In genomic region chr9:121718792-121719318, GRCm38 (mm10) we compare ENCODE assay signal across 8 mouse cellular contexts. TPM values are rescaled to one million over a fixed set of nuclear protein-coding genes. Genes with fewer than 3 reads are reported as not detected.
DNase-seq lines count a peak whose midpoint lies in the region; ATAC-seq and TF ChIP-seq lines count a peak whose summit lies in the region.

Gene Nktr, plus strand, starts transcription at chr9:121719169.

- TF ChIP-seq CTCF in G1E (IDR thresholded peaks at IDR 0.05; ENCODE audit: low read depth, low read length): no peak
- TF ChIP-seq CTCF in layer of hippocampus, adult 2 months (conservative IDR thresholded peaks at IDR 0.05): peak; percentile 44
- TF ChIP-seq CTCF in lung, embryonic 14.5 days (IDR thresholded peaks at IDR 0.05; ENCODE audit: low read depth): peak; percentile 39
- 0 out of 2 replicates have a peak, but pooled peaks have one; percentile 1 for TF ChIP-seq CTCF in olfactory bulb, adult 2 months (IDR thresholded peaks at IDR 0.05; ENCODE audit: insufficient read depth, low read depth, low read length)
- TF ChIP-seq CTCF in thymus, adult 2 months (IDR thresholded peaks at IDR 0.05; ENCODE audit: borderline replicate concordance, control insufficient read depth, extremely low read depth, insufficient read depth, low read length, poor library complexity): peak; percentile 59; the same call in 1 of the 2 replicates

- peaks cover 19% of the 10 kb centered on the region for H3K4me1 ChIP-seq in G1E (ENCODE audit: insufficient read depth, low read depth, low read length)
- peaks cover 18% of the 10 kb centered on the region for H3K4me1 ChIP-seq in forebrain, embryonic 16.5 days (replicated peaks; ENCODE audit: control insufficient read depth, insufficient read depth, low read length)
- no peaks in the 10 kb centered on the region for H3K4me1 ChIP-seq in lung, embryonic 14.5 days (ENCODE audit: insufficient read depth)
- H3K4me1 ChIP-seq in olfactory bulb, adult 2 months (ENCODE audit: control insufficient read depth, insufficient read depth, low read length): peaks cover 5% of the 10 kb centered on the region; the same call in 1 of the 2 replicates
- peaks cover 9% of the 10 kb centered on the region for H3K4me1 ChIP-seq in thymus, adult 2 months (replicated peaks; ENCODE audit: control insufficient read depth, insufficient read depth, low read length)

- peak within 1 kb of the TSS; percentile 79 for H3K4me3 ChIP-seq in G1E (ENCODE audit: low read depth, low read length)
- peak within 1 kb of the TSS; percentile 91 for H3K4me3 ChIP-seq in forebrain, embryonic 16.5 days (replicated peaks; ENCODE audit: low read length)
- H3K4me3 ChIP-seq in layer of hippocampus, adult 2 months: peak within 1 kb of the TSS; percentile 70
- H3K4me3 ChIP-seq in lung, embryonic 14.5 days (ENCODE audit: low read depth, low read length): peak within 1 kb of the TSS; percentile 87
- peak within 1 kb of the TSS; percentile 88 for H3K4me3 ChIP-seq in olfactory bulb, adult 2 months (ENCODE audit: insufficient read depth, low read depth, low read length)
- peak within 1 kb of the TSS; percentile 67 for H3K4me3 ChIP-seq in thymus, adult 2 months (ENCODE audit: control insufficient read depth, insufficient read depth, low read length)

- DNase-seq in G1E (ENCODE audit: low spot score): peak; percentile 92
- DNase-seq in cerebellum, adult 18-20 months: peak; percentile 97 to 98
- peak; percentile 96 to 98 for DNase-seq in heart, postnatal 36 days
- peak; percentile 97 to 98 for DNase-seq in layer of hippocampus, adult 2 months (ENCODE audit: low spot score in 2 of 2)
- DNase-seq in lung, embryonic 14.5 days: peak; percentile 99
- DNase-seq in thymus, adult 2 months: peak; percentile 98

- peak within 1 kb of the TSS; percentile 88 for H3K27ac ChIP-seq in forebrain, embryonic 16.5 days (ENCODE audit: low read length)
- H3K27ac ChIP-seq in layer of hippocampus, adult 2 months: peak within 1 kb of the TSS; percentile 90
- H3K27ac ChIP-seq in lung, embryonic 14.5 days (ENCODE audit: low read depth): peak within 1 kb of the TSS; percentile 97
- peak within 1 kb of the TSS; percentile 92 for H3K27ac ChIP-seq in olfactory bulb, adult 2 months (ENCODE audit: insufficient read depth, low read depth, low read length)
- H3K27ac ChIP-seq in thymus, adult 2 months (ENCODE audit: control insufficient read depth, insufficient read depth, low read length): peak within 1 kb of the TSS; percentile 69

- peak; percentile 57; the same call in 1 of the 2 replicates for TF ChIP-seq POLR2A in olfactory bulb, adult 2 months (IDR thresholded peaks at IDR 0.05; ENCODE audit: insufficient read depth, low read depth, low read length)
- TF ChIP-seq POLR2A in thymus, adult 2 months (IDR thresholded peaks at IDR 0.05; ENCODE audit: control insufficient read depth, extremely low read depth, insufficient read depth, low read length, poor library complexity): peak; percentile 74

- ATAC-seq in G1E (ENCODE audit: extremely low read depth, insufficient number of reproducible peaks, low FRiP score, poor library complexity, severe bottlenecking): peak; percentile 94
- peak; percentile 99 for ATAC-seq in forebrain, embryonic 16.5 days
- ATAC-seq in lung, embryonic 14.5 days (ENCODE audit: insufficient read depth): peak; percentile 99

- H3K27me3 ChIP-seq in G1E (ENCODE audit: insufficient read depth, low read length): no peaks in the 10 kb centered on the region
- H3K27me3 ChIP-seq in forebrain, embryonic 16.5 days (replicated peaks; ENCODE audit: control insufficient read depth, insufficient read depth, low read length): no peaks in the 10 kb centered on the region
- H3K27me3 ChIP-seq in lung, embryonic 14.5 days (ENCODE audit: insufficient read depth, low read length): no peaks in the 10 kb centered on the region
- no peaks in the 10 kb centered on the region for H3K27me3 ChIP-seq in thymus, adult 2 months (ENCODE audit: control insufficient read depth, insufficient read depth, low read length)

- peaks cover 10% of the 10 kb centered on the region for H3K36me3 ChIP-seq in G1E (replicated peaks)
- H3K36me3 ChIP-seq in forebrain, embryonic 16.5 days (ENCODE audit: control insufficient read depth, insufficient read depth): peaks cover 2% of the 10 kb centered on the region; the same call in 1 of the 2 replicates
- no peaks in the 10 kb centered on the region for H3K36me3 ChIP-seq in lung, embryonic 14.5 days (ENCODE audit: insufficient read depth)
- H3K36me3 ChIP-seq in thymus, adult 2 months (ENCODE audit: control insufficient read depth, insufficient read depth, low read length): no peaks in the 10 kb centered on the region

- intact Hi-C loops in heart, postnatal 36 days (cut with DNase I): no loop called here

- H3K9ac ChIP-seq in forebrain, embryonic 16.5 days (replicated peaks; ENCODE audit: low read depth, low read length): peak within 1 kb of the TSS; percentile 87
- peak within 1 kb of the TSS; percentile 93 for H3K9ac ChIP-seq in lung, embryonic 14.5 days

- under 1% methylated on average over 56 of the region's 61 CpGs for WGBS in forebrain, embryonic 16.5 days
- WGBS in lung, embryonic 14.5 days: under 1% methylated on average over 59 of the region's 61 CpGs
- WGBS in olfactory bulb, adult 2 months: under 1% methylated on average over 61 of the region's 61 CpGs
- WGBS in thymus, adult 2 months: under 1% methylated on average over 59 of the region's 61 CpGs

- peaks cover 3% of the 10 kb centered on the region; the same call in 1 of the 2 replicates for H3K9me3 ChIP-seq in G1E (replicated peaks)
- no peaks in the 10 kb centered on the region for H3K9me3 ChIP-seq in forebrain, embryonic 16.5 days (ENCODE audit: control insufficient read depth, low read length)
- no peaks in the 10 kb centered on the region for H3K9me3 ChIP-seq in lung, embryonic 14.5 days (ENCODE audit: low read depth, low read length)

- H3K4me2 ChIP-seq in forebrain, embryonic 16.5 days (ENCODE audit: low read length): peak within 1 kb of the TSS; percentile 96
- peak within 1 kb of the TSS; percentile 96 for H3K4me2 ChIP-seq in lung, embryonic 14.5 days

RNA-seq across cellular contexts. Expression of gene Nktr, which starts in this region (rescaled TPM):
- total RNA-seq in G1E (2014; fragmentation: Nextera tagmentation) (267 and 339 TPM in 2 replicates), G1E (2017) (109 and 135 TPM in 2 replicates)
- polyA plus RNA-seq in G1E (2012): 22.6 and 33.2 TPM in 2 replicates
- 59.1 and 60.4 TPM in 2 replicates for polyA plus RNA-seq in forebrain, embryonic 16.5 days (2015; fragmentation: Nextera tagmentation; extraction: Ambion mirVana)
- 10 to 100 TPM; 33.0 to 33.7 TPM for total RNA-seq in heart, postnatal 36 days (2021)
- total RNA-seq in layer of hippocampus, adult 2 months (2021): 100 to 1,000 TPM; 104 to 127 TPM
- 70.4 and 74.2 TPM in 2 replicates for polyA plus RNA-seq in lung, embryonic 14.5 days (2014; fragmentation: Nextera tagmentation; extraction: Ambion mirVana)
- 164 and 673 TPM in 2 replicates for polyA plus RNA-seq in olfactory bulb, adult 2 months (2012; ENCODE audit: insufficient read depth, insufficient read length, low replicate concordance, missing spikeins)
- 93.3 and 95.4 TPM in 2 replicates for polyA plus RNA-seq in thymus, adult 2 months (2012; rRNA removed)

Comparison
In these comparisons a context has a peak if more than half of its experiments do, and no peak if none do; other contexts are left out.
1. Peak in every context shown above with its lines: DNase-seq, ATAC-seq, H3K4me3 ChIP-seq and H3K27ac ChIP-seq.